Mouse (Mus musculus): ENCODE data around the gene Gm20479.

GRCm38 (mm10) chr7:27383233-27383632, 26.0 kb upstream of the Gm20479 start:
- no peak for TF ChIP-seq CTCF (IDR thresholded peaks at IDR 0.05; ENCODE audit: low read depth)
- TF ChIP-seq EP300 (IDR thresholded peaks at IDR 0.05; ENCODE audit: low read depth) = no peak

Measured in liver, postnatal 0 days (tissue).